Mouse (Mus musculus) liver, embryonic 16.5 days (tissue): Measurements from ENCODE around the gene Sowahb. TPM values are rescaled to one million over a fixed set of nuclear protein-coding genes. Genes with fewer than 3 reads are reported as not detected.

ENCODE experiments used
- ATAC-seq: fragments of 200-750 bp; cut with Nextera tagmentation; 2 replicates; pipeline ENCODE4 v1.8.0; 2017; ENCODE audit warnings: low read depth, mild to moderate bottlenecking, moderate number of reproducible peaks, moderate library complexity
- H3K27ac ChIP-seq: fragments of 300-500 bp; sonication (generic); 2 replicates; pipeline ENCODE4 v1.5.1; 2014; ENCODE audit warnings: mild to moderate bottlenecking, low read length
- H3K27me3 ChIP-seq: fragments of 300-500 bp; sonication (generic); 2 replicates; pipeline ENCODE4 v1.6.1; 2014; ENCODE audit warnings: low read depth, low read length, mixed read lengths; ENCODE audit not compliant: control insufficient read depth, insufficient read depth
- H3K36me3 ChIP-seq: fragments of 300-500 bp; sonication (generic); 2 replicates; pipeline ENCODE4 v1.6.1; 2014; ENCODE audit warnings: mild to moderate bottlenecking; ENCODE audit not compliant: control insufficient read depth, insufficient read depth
- H3K4me1 ChIP-seq: fragments of 300-500 bp; sonication (generic); 2 replicates; pipeline ENCODE4 v1.6.1; 2014; ENCODE audit warnings: low read depth, low read length, mixed read lengths; ENCODE audit not compliant: control insufficient read depth
- H3K4me2 ChIP-seq: fragments of 300-500 bp; sonication (generic); 2 replicates; pipeline ENCODE4 v1.6.1; 2014; ENCODE audit warnings: low read depth, low read length, mixed read lengths
- H3K4me3 ChIP-seq: fragments of 300-500 bp; sonication (generic); 2 replicates; pipeline ENCODE4 v1.5.1; 2014; ENCODE audit warnings: low read depth, mild to moderate bottlenecking, low read length
- H3K9ac ChIP-seq: fragments of 300-500 bp; sonication (generic); 2 replicates; pipeline ENCODE4 v1.6.1; 2014; ENCODE audit warnings: low read depth, low read length
- H3K9me3 ChIP-seq: fragments of 300-500 bp; sonication (generic); replicated peaks from 2 replicates; pipeline ENCODE4 v1.6.1; 2016; ENCODE audit warnings: low read length; ENCODE audit not compliant: control insufficient read depth
- WGBS: fragments of 180-500 bp; shearing (Covaris S2); extraction: QIAGEN DNeasy Blood & Tissue Kit; methylation state at CpG from one replicate; pipeline ENCODE4 v1.1.7; 2014; ENCODE audit not compliant: insufficient replicate concordance; 5-methylcytosine and 5-hydroxymethylcytosine counted together
- polyA plus RNA-seq: library from polyadenylated mRNA; unstranded; fragments of >200 nt; fragmentation: Nextera tagmentation; extraction: Ambion mirVana; gene quantifications from 2 replicates; pipeline ENCODE4 v1.2.1, GENCODE M21; 2015

Gene Sowahb
- polyA plus RNA-seq, 1 experiment from 2014 or later = 1.4 TPM

- no peak overlapping the region for H3K4me2 ChIP-seq
- H3K4me1 ChIP-seq = no peaks in the 10 kb centered on the region
- no peak overlapping the region for H3K27ac ChIP-seq
- no peaks in the 10 kb centered on the region for H3K27me3 ChIP-seq
- no peak overlapping the region for H3K9ac ChIP-seq
- H3K9me3 ChIP-seq = no peaks in the 10 kb centered on the region
- no peaks in the 10 kb centered on the region for H3K36me3 ChIP-seq
- WGBS = 52% methylated on average over 7 of the region's 7 CpGs
- no peak for ATAC-seq
- no peak overlapping the region for H3K4me3 ChIP-seq
Measured at GRCm38 (mm10) chr5:93077661-93078323, 33.0 kb upstream of the Sowahb start.

GRCm38 (mm10) chr5:93060865-93061264 lies 16.0 kb upstream of the Sowahb start:
- Histone ChIP-seq H3K9me3 (no peaks in the 10 kb centered on the region), H3K4me1 (no peaks in the 10 kb centered on the region), H3K4me2 (no peak overlapping the region), H3K36me3 (no peaks in the 10 kb centered on the region), H3K9ac (no peak overlapping the region), H3K4me3 (no peak overlapping the region), H3K27ac (no peak overlapping the region), H3K27me3 (no peaks in the 10 kb centered on the region)
- no peak for ATAC-seq
- 50% methylated on average over 4 of the region's 4 CpGs for WGBS

- Histone ChIP-seq H3K9me3 (no peaks in the 10 kb centered on the region), H3K9ac (no peak overlapping the region), H3K4me2 (no peak overlapping the region), H3K36me3 (no peaks in the 10 kb centered on the region), H3K4me3 (no peak overlapping the region), H3K27ac (no peak overlapping the region), H3K27me3 (no peaks in the 10 kb centered on the region), H3K4me1 (no peaks in the 10 kb centered on the region; the same call in 1 of the 2 replicates)
- 53% methylated on average over 8 of the region's 8 CpGs for WGBS
- no peak for ATAC-seq
Measured at GRCm38 (mm10) chr5:93053606-93054397, 9.0 kb upstream of the Sowahb start.

- Histone ChIP-seq H3K4me3 (no peak overlapping the region), H3K4me1 (no peaks in the 10 kb centered on the region; the same call in 1 of the 2 replicates), H3K4me2 (no peak overlapping the region), H3K9me3 (no peaks in the 10 kb centered on the region), H3K36me3 (no peaks in the 10 kb centered on the region), H3K9ac (no peak overlapping the region), H3K27me3 (no peaks in the 10 kb centered on the region; the same call in 1 of the 2 replicates), H3K27ac (no peak overlapping the region)
- ATAC-seq = no peak
- WGBS = 52% methylated on average over 9 of the region's 9 CpGs
Measured at GRCm38 (mm10) chr5:93051951-93052350, 7.1 kb upstream of the Sowahb start.

GRCm38 (mm10) chr5:93051041-93051440 lies 6.2 kb upstream of the Sowahb start:
- H3K4me2 ChIP-seq = no peak overlapping the region
- ATAC-seq = no peak
- no peaks in the 10 kb centered on the region for H3K9me3 ChIP-seq
- H3K4me3 ChIP-seq = no peak overlapping the region
- H3K36me3 ChIP-seq = no peaks in the 10 kb centered on the region
- H3K27me3 ChIP-seq = peaks cover 2% of the 10 kb centered on the region; the same call in 1 of the 2 replicates
- 41% methylated on average over 5 of the region's 5 CpGs for WGBS
- H3K27ac ChIP-seq = no peak overlapping the region
- H3K4me1 ChIP-seq = no peaks in the 10 kb centered on the region; the same call in 1 of the 2 replicates
- H3K9ac ChIP-seq = no peak overlapping the region

GRCm38 (mm10) chr5:93049971-93050370 lies 5.1 kb upstream of the Sowahb start:
- H3K9me3 ChIP-seq = no peaks in the 10 kb centered on the region
- no peak for ATAC-seq
- no peak overlapping the region for H3K9ac ChIP-seq
- H3K4me2 ChIP-seq = no peak overlapping the region
- WGBS = 0% methylated on average over 1 of the region's 1 CpGs
- H3K4me1 ChIP-seq = no peaks in the 10 kb centered on the region; the same call in 1 of the 2 replicates
- H3K27ac ChIP-seq = no peak overlapping the region
- H3K4me3 ChIP-seq = no peak overlapping the region
- peaks cover 12% of the 10 kb centered on the region for H3K27me3 ChIP-seq
- no peaks in the 10 kb centered on the region for H3K36me3 ChIP-seq

- no peak for ATAC-seq
- 56% methylated on average over 13 of the region's 13 CpGs for WGBS
Measured at GRCm38 (mm10) chr5:93048481-93049240, 3.8 kb upstream of the Sowahb start.

GRCm38 (mm10) chr5:93046306-93046845 lies 1.6 kb upstream of the Sowahb start:
- H3K9ac ChIP-seq = no peak overlapping the region
- no peak overlapping the region for H3K4me2 ChIP-seq
- no peaks in the 10 kb centered on the region for H3K9me3 ChIP-seq
- no peak for ATAC-seq
- H3K36me3 ChIP-seq = no peaks in the 10 kb centered on the region
- no peaks in the 10 kb centered on the region; the same call in none of the 2 replicates for H3K4me1 ChIP-seq
- WGBS = 19% methylated on average over 5 of the region's 5 CpGs
- H3K27ac ChIP-seq = no peak overlapping the region
- H3K4me3 ChIP-seq = no peak overlapping the region
- peaks cover 37% of the 10 kb centered on the region for H3K27me3 ChIP-seq

More at GRCm38 (mm10) chr5:93048481-93049240, 3.8 kb upstream of the Sowahb start:
- Histone ChIP-seq H3K4me3 (no peak overlapping the region), H3K4me2 (no peak overlapping the region), H3K9ac (no peak overlapping the region), H3K27ac (no peak overlapping the region), H3K4me1 (no peaks in the 10 kb centered on the region; the same call in 1 of the 2 replicates), H3K27me3 (peaks cover 25% of the 10 kb centered on the region), H3K36me3 (no peaks in the 10 kb centered on the region), H3K9me3 (no peaks in the 10 kb centered on the region)
